31 mouse cellular contexts compared by ENCODE assay signal in the genomic region with DNA sequence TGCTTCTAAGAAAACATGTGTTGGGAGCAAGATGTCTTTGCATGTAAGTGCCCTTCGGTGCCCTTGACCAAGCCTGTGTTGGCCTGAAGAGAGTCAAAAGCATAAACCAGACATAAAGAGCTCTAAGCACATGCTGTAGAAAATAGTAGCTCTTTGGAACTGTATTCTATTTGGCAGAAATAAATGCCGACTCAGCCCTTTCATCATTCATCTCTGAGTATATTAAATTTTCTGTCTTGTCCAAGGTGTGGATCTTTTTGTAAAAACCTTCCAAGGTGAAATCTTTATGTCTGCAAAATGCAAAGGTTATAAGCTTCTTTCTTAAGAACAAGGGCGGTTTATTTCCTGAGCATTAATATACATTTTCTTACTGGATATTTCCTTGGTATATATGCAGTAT.
"Had no signal": no experiment of that assay in that cellular context is flagged by ENCODE, and none has a peak within 500 bp of the region (broad histone marks: within the 10 kb centered on the region; RNA-seq: fewer than 3 reads in every experiment).

No protein-coding gene starts in this region.

- H3K4me2 ChIP-seq: heart, embryonic 11.5 days; heart, embryonic 12.5 days; heart, embryonic 13.5 days; heart, embryonic 15.5 days; hindbrain, embryonic 12.5 days; hindbrain, embryonic 13.5 days; hindbrain, embryonic 14.5 days; hindbrain, embryonic 15.5 days; intestine, embryonic 15.5 days; kidney, embryonic 15.5 days had no signal

- H3K9me3 ChIP-seq: heart, embryonic 12.5 days; heart, embryonic 13.5 days; heart, embryonic 15.5 days; hindbrain, embryonic 10.5 days; hindbrain, embryonic 12.5 days; hindbrain, embryonic 13.5 days; hindbrain, embryonic 15.5 days; intestine, embryonic 15.5 days; kidney, embryonic 15.5 days had no signal

- H3K27me3 ChIP-seq: heart, embryonic 12.5 days; heart, embryonic 13.5 days; heart, embryonic 15.5 days; hindbrain, embryonic 12.5 days; hindbrain, embryonic 13.5 days; hindbrain, embryonic 15.5 days; intestine, embryonic 15.5 days; kidney, embryonic 15.5 days had no signal

- H3K4me3 ChIP-seq: heart, embryonic 12.5 days; heart, embryonic 13.5 days; heart, embryonic 15.5 days; hindbrain, embryonic 10.5 days; hindbrain, embryonic 12.5 days; hindbrain, embryonic 13.5 days; hindbrain, embryonic 15.5 days; intestine, embryonic 15.5 days; kidney, embryonic 15.5 days; layer of hippocampus, adult 2 months; left cerebral cortex, adult 2 months had no signal

- H3K9ac ChIP-seq: heart, embryonic 12.5 days; heart, embryonic 13.5 days; heart, embryonic 15.5 days; hindbrain, embryonic 12.5 days; hindbrain, embryonic 13.5 days; hindbrain, embryonic 14.5 days; hindbrain, embryonic 15.5 days; intestine, embryonic 15.5 days; kidney, embryonic 15.5 days had no signal

- DNase-seq: heart, postnatal 10 days; heart, postnatal 14 days; heart, postnatal 36 days; heart, postnatal 4 days; kidney, adult 11 months; kidney, adult 18-20 months; kidney, adult 2 months; kidney, adult 8-10 months; kidney, adult 9 months; kidney, postnatal 10 days; kidney, postnatal 14 days; kidney, postnatal 25 days; kidney, postnatal 36 days; kidney, postnatal 4 days; layer of hippocampus, adult 9-11 months; layer of hippocampus, postnatal 36 days had no signal

- H3K36me3 ChIP-seq: heart, embryonic 12.5 days; heart, embryonic 13.5 days; heart, embryonic 15.5 days; hindbrain, embryonic 10.5 days; hindbrain, embryonic 12.5 days; hindbrain, embryonic 13.5 days; hindbrain, embryonic 15.5 days; intestine, embryonic 15.5 days; kidney, embryonic 15.5 days had no signal

- H3K4me1 ChIP-seq: hindbrain, embryonic 15.5 days; intestine, embryonic 15.5 days; kidney, embryonic 15.5 days had no signal

- H3K27ac ChIP-seq: heart, embryonic 13.5 days; heart, embryonic 15.5 days; hindbrain, embryonic 10.5 days; hindbrain, embryonic 12.5 days; hindbrain, embryonic 13.5 days; hindbrain, embryonic 14.5 days; hindbrain, embryonic 15.5 days; hindbrain, postnatal 0 days; intestine, embryonic 15.5 days; kidney, embryonic 15.5 days; kidney, postnatal 0 days; layer of hippocampus, adult 2 months; left cerebral cortex, adult 2 months had no signal
